Mouse (Mus musculus) liver, embryonic 11.5 days (tissue): Measurements from ENCODE around the gene Arpc4. TPM values are rescaled to one million over a fixed set of nuclear protein-coding genes. Genes with fewer than 3 reads are reported as not detected.

Source experiments
- ATAC-seq: fragments of 200-750 bp; cut with Nextera tagmentation; replicated peaks from 2 replicates; pipeline ENCODE4 v1.8.0; 2017; ENCODE audit warnings: moderate number of reproducible peaks, mild to moderate bottlenecking, moderate TSS enrichment, moderate library complexity; ENCODE audit not compliant: low FRiP score
- DNase-seq: peaks from one replicate; pipeline ENCODE4 v3.0.0-alpha.2; 2017; ENCODE audit warnings: low spot score
- H3K27ac ChIP-seq: fragments of 300-500 bp; sonication (generic); 2 replicates; pipeline ENCODE4 v1.5.1; 2014; ENCODE audit warnings: mild to moderate bottlenecking, low read depth, low read length, control low read depth
- H3K27me3 ChIP-seq: fragments of 300-500 bp; sonication (generic); replicated peaks from 2 replicates; pipeline ENCODE4 v1.6.1; 2014; ENCODE audit warnings: low read length, mixed read lengths; ENCODE audit not compliant: control insufficient read depth, insufficient read depth
- H3K36me3 ChIP-seq: fragments of 300-500 bp; sonication (generic); 2 replicates; pipeline ENCODE4 v1.6.1; 2014; ENCODE audit warnings: mild to moderate bottlenecking, low read length, moderate library complexity, mixed read lengths; ENCODE audit not compliant: control insufficient read depth, insufficient read depth
- H3K4me1 ChIP-seq: fragments of 300-500 bp; sonication (generic); replicated peaks from 2 replicates; pipeline ENCODE4 v1.6.1; 2014; ENCODE audit warnings: low read length, mixed read lengths; ENCODE audit not compliant: control insufficient read depth, insufficient read depth
- H3K4me2 ChIP-seq: fragments of 300-500 bp; sonication (generic); 2 replicates; pipeline ENCODE4 v1.6.1; 2014; ENCODE audit warnings: mild to moderate bottlenecking, control low read depth, moderate library complexity
- H3K4me3 ChIP-seq: fragments of 300-500 bp; sonication (generic); 2 replicates; pipeline ENCODE4 v1.5.1; 2014; ENCODE audit warnings: low read depth, low read length, control low read depth
- H3K9ac ChIP-seq: fragments of 300-500 bp; sonication (generic); 2 replicates; pipeline ENCODE4 v1.6.1; 2014; ENCODE audit warnings: low read depth, low read length, control low read depth
- H3K9me3 ChIP-seq: fragments of 300-500 bp; sonication (generic); 2 replicates; pipeline ENCODE4 v1.6.1; 2016; ENCODE audit warnings: low read length, inconsistent platforms, mixed read lengths; ENCODE audit not compliant: control insufficient read depth
- WGBS: fragments of 180-500 bp; shearing (Covaris S2); extraction: QIAGEN DNeasy Blood & Tissue Kit; methylation state at CpG from one replicate; pipeline ENCODE4 v1.1.7; 2014; 5-methylcytosine and 5-hydroxymethylcytosine counted together
- microRNA-seq: library from miRNA; unstranded; fragments of <30 nt; microRNA quantifications from one replicate; pipeline ENCODE4, GENCODE M21; 2017; ENCODE audit warnings: borderline number of aligned reads
- polyA plus RNA-seq: library from polyadenylated mRNA; unstranded; fragments of >200 nt; fragmentation: Nextera tagmentation; extraction: Ambion mirVana; gene quantifications from 2 replicates; pipeline ENCODE4 v1.2.1, GENCODE M21; 2014

The Arpc4 gene
- polyA plus RNA-seq, 1 experiment from 2014 or later, result 239 TPM

GRCm38 (mm10) chr6:113435664-113436205, 57.8 kb downstream of the Arpc4 start, which contains the start of gene Cidec:
Gene Cidec (minus strand): TSS chr6:113435760.
- 68% methylated on average over 9 of the region's 9 CpGs for WGBS
- Histone ChIP-seq H3K9me3 (no peaks in the 10 kb centered on the region), H3K4me3 (no peak within 1 kb of the TSS), H3K4me2 (no peak within 1 kb of the TSS), H3K27ac (no peak within 1 kb of the TSS), H3K36me3 (no peaks in the 10 kb centered on the region), H3K4me1 (no peaks in the 10 kb centered on the region), H3K27me3 (no peaks in the 10 kb centered on the region), H3K9ac (no peak within 1 kb of the TSS)
- DNase-seq, result no peak
- no peak for ATAC-seq

DNA sequence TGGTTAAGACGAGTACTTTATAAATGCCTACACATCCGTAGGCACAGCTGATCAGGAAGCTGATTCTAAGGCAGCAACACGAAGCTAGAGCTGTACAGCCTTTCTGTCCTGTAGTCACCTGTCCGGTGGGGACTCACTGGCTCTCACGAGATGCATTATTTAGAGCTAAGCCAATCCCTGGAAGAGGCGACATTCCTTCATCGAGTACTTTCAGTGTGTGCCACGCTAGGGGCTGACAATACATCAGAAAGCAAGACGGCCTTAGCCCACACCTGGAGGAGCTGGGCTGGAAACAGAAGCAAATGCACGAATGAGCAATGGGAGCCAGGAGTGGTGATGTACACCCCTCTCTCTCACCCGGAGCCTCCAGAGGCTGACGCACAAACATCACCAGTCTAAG, 59.2 kb downstream of the Arpc4 start:
- no peak for ATAC-seq
- Histone ChIP-seq H3K9me3 (no peaks in the 10 kb centered on the region), H3K27me3 (no peaks in the 10 kb centered on the region), H3K36me3 (no peaks in the 10 kb centered on the region), H3K27ac (no peak overlapping the region), H3K4me1 (peaks cover 3% of the 10 kb centered on the region; the same call in 1 of the 2 replicates), H3K4me3 (no peak overlapping the region), H3K4me2 (no peak overlapping the region), H3K9ac (no peak overlapping the region)
- WGBS, result 69% methylated on average over 12 of the region's 12 CpGs
- DNase-seq, result no peak

- Histone ChIP-seq H3K27me3 (no peaks in the 10 kb centered on the region), H3K4me3 (no peak overlapping the region), H3K4me2 (no peak overlapping the region), H3K4me1 (peaks cover 10% of the 10 kb centered on the region), H3K9me3 (no peaks in the 10 kb centered on the region), H3K36me3 (no peaks in the 10 kb centered on the region), H3K9ac (no peak overlapping the region), H3K27ac (no peak overlapping the region)
- WGBS, result 58% methylated on average over 12 of the region's 12 CpGs
- ATAC-seq (no peak), DNase-seq (no peak)
Measured at GRCm38 (mm10) chr6:113438721-113439430, 61.0 kb downstream of the Arpc4 start.

Small RNA genes within 50 kb of the gene (microRNA-seq; reads per million reads assigned to microRNA genes)
- gene Gm24387, result not detected

Other genes with a start within 250 kb of the Arpc4 start
- 0.81 and 1.0 TPM in 2 replicates for gene Lhfpl4, start 182.7 kb upstream of the Arpc4 start, polyA plus RNA-seq
- gene Mtmr14, start 140.3 kb upstream of the Arpc4 start, polyA plus RNA-seq, result 29.9 and 30.7 TPM in 2 replicates
- gene Cpne9, start 95.8 kb upstream of the Arpc4 start, polyA plus RNA-seq, result 0.07 TPM in 1 of 2 replicates, not detected in the other
- 22.0 and 23.3 TPM in 2 replicates for gene Brpf1, start 71.0 kb upstream of the Arpc4 start, polyA plus RNA-seq
- 12.7 and 15.1 TPM in 2 replicates for gene Ogg1, start 51.1 kb upstream of the Arpc4 start, polyA plus RNA-seq
- 48.5 and 49.1 TPM in 2 replicates for gene Camk1, start 34.1 kb upstream of the Arpc4 start, polyA plus RNA-seq
- gene Tada3, start 232 bp upstream of the Arpc4 start, polyA plus RNA-seq, result 43.8 and 49.7 TPM in 2 replicates
- 1.6 and 2.4 TPM in 2 replicates for gene Ttll3, start 11.1 kb downstream of the Arpc4 start, polyA plus RNA-seq
- gene Rpusd3, start 41.2 kb downstream of the Arpc4 start, polyA plus RNA-seq, result 27.4 and 32.1 TPM in 2 replicates
- 0.26 TPM in 1 of 2 replicates, not detected in the other for gene Cidec, start 57.6 kb downstream of the Arpc4 start, polyA plus RNA-seq
- gene Jagn1, start 64.5 kb downstream of the Arpc4 start, polyA plus RNA-seq, result 72.1 and 72.7 TPM in 2 replicates
- 0.74 and 1.5 TPM in 2 replicates for gene Il17re, start 80.4 kb downstream of the Arpc4 start, polyA plus RNA-seq
- 4.6 and 5.3 TPM in 2 replicates for gene Il17rc, start 93.3 kb downstream of the Arpc4 start, polyA plus RNA-seq
- gene Creld1, start 105.2 kb downstream of the Arpc4 start, polyA plus RNA-seq, result 17.5 and 18.5 TPM in 2 replicates
- 0.16 TPM in 2 replicates for gene Prrt3, start 123.8 kb downstream of the Arpc4 start, polyA plus RNA-seq
- 70.8 and 75.8 TPM in 2 replicates for gene Emc3, start 153.5 kb downstream of the Arpc4 start, polyA plus RNA-seq
- 19.1 and 22.7 TPM in 2 replicates for gene Fancd2, start 153.6 kb downstream of the Arpc4 start, polyA plus RNA-seq
- 0.18 TPM in 2 replicates for gene Fancd2os, start 222.6 kb downstream of the Arpc4 start, polyA plus RNA-seq
- gene Brk1, start 226.7 kb downstream of the Arpc4 start, polyA plus RNA-seq, result 166 and 173 TPM in 2 replicates
- gene Vhl, start 245.8 kb downstream of the Arpc4 start, polyA plus RNA-seq, result 24.8 and 29.5 TPM in 2 replicates